Mouse (Mus musculus) liver, embryonic 16.5 days (tissue): ENCODE data around the gene Got2. TPM values are rescaled to one million over a fixed set of nuclear protein-coding genes. Genes with fewer than 3 reads are reported as not detected.

Experiments used
- ATAC-seq: fragments of 200-750 bp; cut with Nextera tagmentation; 2 replicates; pipeline ENCODE4 v1.8.0; 2017; ENCODE audit warnings: low read depth, mild to moderate bottlenecking, moderate number of reproducible peaks, moderate library complexity
- H3K27ac ChIP-seq: fragments of 300-500 bp; sonication (generic); 2 replicates; pipeline ENCODE4 v1.5.1; 2014; ENCODE audit warnings: mild to moderate bottlenecking, low read length
- H3K27me3 ChIP-seq: fragments of 300-500 bp; sonication (generic); 2 replicates; pipeline ENCODE4 v1.6.1; 2014; ENCODE audit warnings: low read depth, low read length, mixed read lengths; ENCODE audit not compliant: control insufficient read depth, insufficient read depth
- H3K36me3 ChIP-seq: fragments of 300-500 bp; sonication (generic); 2 replicates; pipeline ENCODE4 v1.6.1; 2014; ENCODE audit warnings: mild to moderate bottlenecking; ENCODE audit not compliant: control insufficient read depth, insufficient read depth
- H3K4me1 ChIP-seq: fragments of 300-500 bp; sonication (generic); 2 replicates; pipeline ENCODE4 v1.6.1; 2014; ENCODE audit warnings: low read depth, low read length, mixed read lengths; ENCODE audit not compliant: control insufficient read depth
- H3K4me2 ChIP-seq: fragments of 300-500 bp; sonication (generic); 2 replicates; pipeline ENCODE4 v1.6.1; 2014; ENCODE audit warnings: low read depth, low read length, mixed read lengths
- H3K4me3 ChIP-seq: fragments of 300-500 bp; sonication (generic); 2 replicates; pipeline ENCODE4 v1.5.1; 2014; ENCODE audit warnings: low read depth, mild to moderate bottlenecking, low read length
- H3K9ac ChIP-seq: fragments of 300-500 bp; sonication (generic); 2 replicates; pipeline ENCODE4 v1.6.1; 2014; ENCODE audit warnings: low read depth, low read length
- H3K9me3 ChIP-seq: fragments of 300-500 bp; sonication (generic); replicated peaks from 2 replicates; pipeline ENCODE4 v1.6.1; 2016; ENCODE audit warnings: low read length; ENCODE audit not compliant: control insufficient read depth
- WGBS: fragments of 180-500 bp; shearing (Covaris S2); extraction: QIAGEN DNeasy Blood & Tissue Kit; methylation state at CpG from one replicate; pipeline ENCODE4 v1.1.7; 2014; ENCODE audit not compliant: insufficient replicate concordance; 5-methylcytosine and 5-hydroxymethylcytosine counted together
- polyA plus RNA-seq: library from polyadenylated mRNA; unstranded; fragments of >200 nt; fragmentation: Nextera tagmentation; extraction: Ambion mirVana; gene quantifications from 2 replicates; pipeline ENCODE4 v1.2.1, GENCODE M21; 2015

Gene Got2
- polyA plus RNA-seq, 1 experiment from 2014 or later = 279 TPM

GRCm38 (mm10) chr8:95893701-95894100 lies 5.4 kb upstream of the Got2 start:
- Histone ChIP-seq H3K9ac (no peak overlapping the region), H3K9me3 (no peaks in the 10 kb centered on the region), H3K4me2 (no peak overlapping the region), H3K36me3 (no peaks in the 10 kb centered on the region), H3K4me3 (no peak overlapping the region), H3K27me3 (no peaks in the 10 kb centered on the region), H3K4me1 (no peaks in the 10 kb centered on the region), H3K27ac (no peak overlapping the region)
- ATAC-seq = no peak
- 64% methylated on average over 5 of the region's 5 CpGs for whole genome bisulfite sequencing

GRCm38 (mm10) chr8:95887578-95888284 lies 616 bp downstream of the Got2 start:
- Histone ChIP-seq H3K4me3 (peak overlapping the region; percentile 85), H3K9me3 (no peaks in the 10 kb centered on the region), H3K4me1 (peaks cover 11% of the 10 kb centered on the region), H3K27me3 (no peaks in the 10 kb centered on the region), H3K9ac (peak overlapping the region; percentile 85), H3K4me2 (peak overlapping the region; percentile 93), H3K27ac (peak overlapping the region; percentile 77), H3K36me3 (no peaks in the 10 kb centered on the region)
- WGBS = under 1% methylated on average over 38 of the region's 38 CpGs
- ATAC-seq = peak; percentile 87

GRCm38 (mm10) chr8:95886647-95887577 lies 1.4 kb downstream of the Got2 start:
- 54% methylated on average over 17 of the region's 17 CpGs for WGBS
- peak overlapping the region; percentile 77 for H3K27ac ChIP-seq
- peaks cover 11% of the 10 kb centered on the region for H3K4me1 ChIP-seq
- H3K9ac ChIP-seq = peak overlapping the region; percentile 85
- H3K4me3 ChIP-seq = peak overlapping the region; percentile 85
- no peak for ATAC-seq
- peak overlapping the region; percentile 93 for H3K4me2 ChIP-seq
- H3K27me3 ChIP-seq = no peaks in the 10 kb centered on the region
- H3K36me3 ChIP-seq = no peaks in the 10 kb centered on the region
- H3K9me3 ChIP-seq = no peaks in the 10 kb centered on the region

GRCm38 (mm10) chr8:95885966-95886365 lies 2.4 kb downstream of the Got2 start:
- 49% methylated on average over 5 of the region's 5 CpGs for WGBS
- no peaks in the 10 kb centered on the region for H3K9me3 ChIP-seq
- no peaks in the 10 kb centered on the region for H3K27me3 ChIP-seq
- peaks cover 11% of the 10 kb centered on the region for H3K4me1 ChIP-seq
- no peaks in the 10 kb centered on the region for H3K36me3 ChIP-seq
- H3K27ac ChIP-seq = peak overlapping the region; percentile 77
- no peak overlapping the region for H3K9ac ChIP-seq
- ATAC-seq = peak; percentile 39
- no peak overlapping the region for H3K4me3 ChIP-seq
- peak overlapping the region; percentile 42; the same call in 1 of the 2 replicates for H3K4me2 ChIP-seq

- H3K4me1 ChIP-seq = peaks cover 11% of the 10 kb centered on the region
- peak overlapping the region; percentile 42; the same call in 1 of the 2 replicates for H3K4me2 ChIP-seq
- H3K9me3 ChIP-seq = no peaks in the 10 kb centered on the region
- H3K4me3 ChIP-seq = no peak overlapping the region
- peak overlapping the region; percentile 74 for H3K27ac ChIP-seq
- WGBS = 57% methylated on average over 5 of the region's 5 CpGs
- H3K27me3 ChIP-seq = no peaks in the 10 kb centered on the region
- no peak overlapping the region for H3K9ac ChIP-seq
- H3K36me3 ChIP-seq = no peaks in the 10 kb centered on the region
- no peak for ATAC-seq
Measured at GRCm38 (mm10) chr8:95885271-95885841, 3.0 kb downstream of the Got2 start.

GRCm38 (mm10) chr8:95884491-95884890 lies 3.9 kb downstream of the Got2 start:
- ATAC-seq = no peak
- peak overlapping the region; percentile 42; the same call in 1 of the 2 replicates for H3K4me2 ChIP-seq
- no peaks in the 10 kb centered on the region for H3K9me3 ChIP-seq
- no peak overlapping the region for H3K4me3 ChIP-seq
- H3K27me3 ChIP-seq = no peaks in the 10 kb centered on the region
- H3K9ac ChIP-seq = no peak overlapping the region
- peak overlapping the region; percentile 74 for H3K27ac ChIP-seq
- H3K4me1 ChIP-seq = peaks cover 11% of the 10 kb centered on the region
- WGBS = 67% methylated on average over 11 of the region's 12 CpGs
- no peaks in the 10 kb centered on the region for H3K36me3 ChIP-seq

GRCm38 (mm10) chr8:95882191-95882590 lies 6.2 kb downstream of the Got2 start:
- H3K9me3 ChIP-seq = no peaks in the 10 kb centered on the region
- H3K36me3 ChIP-seq = no peaks in the 10 kb centered on the region; the same call in 1 of the 2 replicates
- H3K9ac ChIP-seq = no peak overlapping the region
- H3K27ac ChIP-seq = no peak overlapping the region
- 60% methylated on average over 9 of the region's 9 CpGs for WGBS
- H3K4me3 ChIP-seq = no peak overlapping the region
- H3K4me2 ChIP-seq = no peak overlapping the region
- no peak for ATAC-seq
- peaks cover 11% of the 10 kb centered on the region for H3K4me1 ChIP-seq
- no peaks in the 10 kb centered on the region for H3K27me3 ChIP-seq

GRCm38 (mm10) chr8:95881576-95881975 lies 6.8 kb downstream of the Got2 start:
- Histone ChIP-seq H3K36me3 (peaks cover 3% of the 10 kb centered on the region), H3K9me3 (no peaks in the 10 kb centered on the region), H3K4me2 (no peak overlapping the region), H3K4me1 (peaks cover 6% of the 10 kb centered on the region), H3K9ac (no peak overlapping the region), H3K27me3 (no peaks in the 10 kb centered on the region), H3K4me3 (no peak overlapping the region), H3K27ac (no peak overlapping the region)
- WGBS = 72% methylated on average over 3 of the region's 3 CpGs
- no peak for ATAC-seq
